Mouse (Mus musculus): Measurements from ENCODE around the gene Rpl13.
"Not testable (repeated sequence)": the region's sequence is repeated elsewhere in the genome, so short reads cannot be mapped to it uniquely, and the experiment has no call there.

Gene Rpl13

DNA sequence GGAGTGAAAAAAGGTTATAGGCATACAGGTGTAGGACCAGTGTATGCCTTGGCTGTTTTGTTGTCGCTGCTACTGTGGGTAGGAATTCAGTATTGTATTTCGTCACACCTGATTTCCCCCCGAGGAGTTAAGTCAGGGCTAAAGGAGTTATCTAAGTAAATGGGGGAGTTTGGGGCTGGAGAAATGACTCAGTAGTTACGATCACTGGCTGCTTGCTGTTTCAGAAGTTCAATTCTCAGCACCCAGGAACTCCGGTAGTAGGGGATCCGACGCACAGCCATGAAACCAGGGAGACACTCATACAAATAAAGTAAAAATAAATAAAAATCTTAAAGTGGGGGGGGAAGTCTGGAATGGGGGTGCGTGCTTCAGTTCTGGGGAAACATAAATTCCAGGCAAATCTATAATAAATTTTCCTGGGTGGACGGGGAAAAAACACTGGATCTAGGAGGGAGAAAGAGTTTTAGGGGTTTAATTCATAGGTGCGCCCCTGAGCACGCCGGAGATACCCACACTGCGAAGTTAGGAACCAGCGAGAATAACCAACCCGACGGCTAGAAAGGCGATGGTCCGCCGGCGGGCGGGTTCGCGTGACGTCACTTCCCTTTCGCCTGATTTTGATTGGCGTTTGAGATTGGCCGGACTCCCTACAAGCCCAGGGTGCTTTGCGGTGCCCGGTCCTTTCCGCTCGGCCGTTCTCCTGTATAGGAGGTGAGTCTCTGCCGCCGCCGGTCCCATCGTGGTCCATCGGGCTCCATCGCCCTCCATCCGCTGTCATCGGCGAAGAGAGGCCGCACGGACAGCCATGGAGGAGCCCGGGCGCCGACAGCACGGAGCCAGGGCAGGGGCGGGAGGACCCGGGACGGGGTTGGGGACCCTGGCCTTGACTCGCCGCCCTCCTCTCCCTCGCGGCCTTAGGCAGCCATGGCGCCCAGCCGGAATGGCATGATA, at the start of gene Rpl13:
Gene Rpl13, plus strand, starts transcription at position 616 of the 951 bp plus-strand sequence.
- peak; percentile 96 to 97 for DNase-seq (ENCODE audit: low spot score in 2 of 2)

DNA sequence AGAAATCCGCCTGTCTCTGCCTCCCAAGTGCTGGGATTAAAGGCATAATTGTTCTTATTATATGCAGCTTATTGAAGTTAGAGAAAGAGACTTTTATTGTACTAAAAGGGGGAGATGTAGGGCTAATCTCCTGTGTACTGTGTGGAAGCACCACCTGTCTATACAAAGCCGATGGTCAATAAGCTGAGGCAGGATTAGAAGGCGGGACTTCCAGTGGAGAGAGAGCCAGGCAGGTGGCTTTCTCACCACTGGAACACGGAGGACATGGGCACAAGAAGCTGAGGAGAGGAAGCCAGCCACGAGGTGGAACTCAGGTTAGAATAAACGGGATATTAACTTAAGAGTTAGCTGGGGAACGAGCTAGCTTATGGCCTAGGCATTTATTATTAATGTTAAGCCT, 39.4 kb upstream of the Rpl13 start, which contains the start of gene Spg7:
Gene Spg7, plus strand, starts transcription at position 222 of the 400 bp plus-strand sequence.
- no peak for DNase-seq (ENCODE audit: low spot score in 2 of 2)

DNA sequence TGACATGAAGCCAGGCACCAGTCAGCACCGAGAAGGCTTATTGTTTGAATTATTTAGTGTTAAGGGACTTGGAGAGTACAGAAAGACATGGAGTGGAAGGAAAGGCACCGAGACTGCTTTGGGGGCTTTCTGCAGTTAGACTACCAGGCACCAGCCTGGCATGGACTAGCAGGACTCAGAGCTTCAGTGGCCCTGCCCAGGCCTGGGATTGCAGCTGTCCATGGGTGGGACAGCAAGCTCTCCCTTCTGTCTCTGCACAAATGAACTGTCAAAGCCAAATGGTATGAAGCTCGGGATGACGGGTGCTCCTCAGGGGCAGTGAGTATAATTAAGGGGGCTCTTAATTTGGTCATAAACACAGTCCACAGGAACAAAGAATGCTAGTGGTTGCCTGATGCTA, 38.1 kb upstream of the Rpl13 start:
- DNase-seq (ENCODE audit: low spot score in 2 of 2): no peak

GRCm38 (mm10) chr8:123064809-123065213, 37.3 kb upstream of the Rpl13 start:
- DNase-seq (ENCODE audit: low spot score in 2 of 2): peak; percentile 57 to 66

DNA sequence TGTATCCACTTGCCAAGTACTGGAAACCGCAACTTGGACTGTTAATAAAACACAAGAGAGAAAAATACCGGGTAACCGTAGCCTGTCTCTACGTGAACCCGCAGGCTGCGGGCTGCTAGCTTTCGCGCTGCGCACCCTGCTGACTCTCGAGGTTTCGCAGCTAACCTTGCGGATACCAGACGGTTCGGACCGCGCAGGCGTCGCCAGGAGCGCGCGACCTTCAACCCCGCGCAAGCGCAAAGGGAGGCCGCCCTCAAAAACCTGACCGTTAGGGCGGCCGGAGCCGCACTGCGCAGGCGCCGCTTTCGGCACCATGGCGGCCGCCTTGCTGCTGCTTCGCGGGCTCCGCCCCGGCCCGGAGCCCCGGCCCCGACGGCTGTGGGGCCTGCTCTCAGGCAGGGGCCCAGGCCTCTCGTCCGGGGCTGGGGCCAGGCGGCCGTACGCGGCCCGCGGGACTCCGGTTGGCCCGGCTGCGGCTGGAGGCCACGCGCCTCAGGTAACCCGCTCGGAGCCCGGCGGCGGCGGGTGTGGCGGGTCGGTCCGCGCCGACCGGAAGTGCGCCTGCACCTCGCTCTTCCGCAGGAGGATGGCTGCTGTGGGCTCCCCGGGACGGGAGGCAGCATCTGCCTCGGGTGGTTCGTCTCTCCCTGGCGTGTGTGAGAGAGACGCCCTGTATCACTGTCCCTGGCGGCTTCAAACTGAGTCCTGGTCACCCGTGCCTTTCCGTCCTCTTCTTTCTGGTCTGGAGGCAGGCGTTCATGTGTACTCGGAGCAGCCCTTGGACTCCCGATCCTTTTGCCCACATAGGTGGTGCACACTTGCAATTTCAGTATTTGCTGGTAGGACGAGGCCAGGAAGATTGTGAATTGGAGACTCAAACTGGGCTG, 36.7 kb upstream of the Rpl13 start:
- DNase-seq (ENCODE audit: low spot score in 2 of 2): peak; percentile 96 to 97

- peak in 1 of 2 experiments; percentile 35 for DNase-seq (ENCODE audit: low spot score in 2 of 2)
Measured at GRCm38 (mm10) chr8:123066101-123066683, 36.0 kb upstream of the Rpl13 start.

DNA sequence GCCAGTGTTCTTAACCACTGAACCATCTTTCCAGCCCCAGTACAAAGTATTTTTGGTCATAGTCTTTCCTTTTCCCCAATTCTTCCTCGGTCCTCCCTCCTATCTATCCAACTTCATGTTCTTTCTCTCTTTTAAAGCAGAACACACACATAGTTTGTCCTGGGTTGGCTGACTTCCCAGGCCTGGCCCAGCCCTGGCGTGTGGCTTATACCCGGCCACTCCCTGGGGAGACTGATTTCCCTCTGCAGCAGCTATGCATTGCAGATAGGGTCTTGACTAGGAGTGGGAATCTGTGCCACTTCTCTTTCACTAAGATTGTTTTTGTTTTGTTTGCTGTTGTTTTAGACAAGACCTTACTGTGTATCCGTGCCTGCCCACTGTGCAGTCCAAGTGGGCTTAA, 31.0 kb upstream of the Rpl13 start:
- no peak for DNase-seq (ENCODE audit: low spot score in 2 of 2)

DNA sequence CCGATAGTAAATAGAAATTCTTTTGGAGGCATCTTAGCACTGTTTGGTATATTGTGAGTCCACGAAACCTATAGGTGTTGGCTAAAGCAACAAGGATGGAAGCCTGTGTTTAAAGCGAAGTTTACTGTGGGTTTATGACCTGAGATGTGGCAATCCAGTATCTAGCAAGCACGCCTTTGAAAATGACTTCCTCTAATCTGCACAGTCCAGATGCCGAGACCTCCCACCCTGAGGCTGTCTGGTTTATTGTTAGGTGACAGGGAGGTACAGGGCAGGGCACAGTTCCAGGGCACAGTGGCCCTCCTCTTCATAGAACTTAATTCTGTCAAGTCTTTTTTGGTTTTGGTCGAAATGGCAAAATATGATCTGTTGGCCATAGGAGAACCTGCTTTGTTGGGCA, 24.9 kb upstream of the Rpl13 start:
- no peak for DNase-seq (ENCODE audit: low spot score in 2 of 2)

- no peak for DNase-seq (ENCODE audit: low spot score in 2 of 2)
Measured at GRCm38 (mm10) chr8:123082993-123083392, 19.2 kb upstream of the Rpl13 start.

DNA sequence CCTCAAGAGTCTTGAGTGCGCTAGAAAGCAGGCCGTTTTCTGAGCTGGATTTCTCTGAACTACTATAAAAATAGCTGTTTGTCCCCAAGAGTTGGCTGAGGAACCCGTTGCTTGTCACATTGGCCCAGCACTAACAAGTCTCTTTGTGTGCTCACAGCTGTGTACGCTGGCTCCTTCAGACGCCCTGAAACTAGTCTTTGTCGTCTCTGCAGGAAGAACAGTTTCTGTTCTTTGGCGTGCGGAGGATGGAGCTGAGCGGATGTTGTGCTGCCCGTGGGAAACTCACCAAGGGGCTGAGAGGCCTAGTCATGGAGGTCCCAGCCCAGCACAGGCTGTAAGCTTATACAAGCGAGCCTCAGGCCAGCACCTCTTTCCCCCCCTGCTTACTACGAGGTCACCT, 18.5 kb upstream of the Rpl13 start:
- DNase-seq (ENCODE audit: low spot score in 2 of 2): no peak

GRCm38 (mm10) chr8:123087289-123087688, 14.9 kb upstream of the Rpl13 start:
- DNase-seq (ENCODE audit: low spot score in 2 of 2): no peak

- DNase-seq (ENCODE audit: low spot score in 2 of 2): no peak
Measured at GRCm38 (mm10) chr8:123097216-123097615, 4.9 kb upstream of the Rpl13 start.

GRCm38 (mm10) chr8:123097786-123098584, 4.2 kb upstream of the Rpl13 start:
- DNase-seq (ENCODE audit: low spot score in 2 of 2): peak; percentile 43 to 56

GRCm38 (mm10) chr8:123100288-123100687, 1.9 kb upstream of the Rpl13 start:
- DNase-seq (ENCODE audit: low spot score in 2 of 2): no peak

DNA sequence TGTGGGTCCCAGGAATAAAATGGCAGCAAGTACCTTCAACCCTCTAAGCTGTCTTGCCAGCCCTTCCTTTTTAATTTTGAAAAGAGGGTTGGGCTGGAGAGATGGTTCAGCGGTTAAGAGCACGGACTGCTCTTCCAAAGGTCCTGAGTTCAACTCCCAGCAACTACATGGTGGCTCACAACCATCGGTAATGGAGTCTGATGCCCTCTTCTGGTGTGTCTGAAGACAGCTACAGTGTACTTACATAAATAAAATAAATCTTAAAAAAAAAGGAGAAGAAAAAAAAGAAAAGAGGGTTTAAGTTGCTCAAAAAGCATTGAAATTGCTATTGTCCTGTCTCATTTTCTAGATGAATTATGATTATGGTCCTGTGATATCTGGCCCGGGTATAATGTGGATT, 906 bp upstream of the Rpl13 start:
- DNase-seq (ENCODE audit: low spot score in 2 of 2): no peak

- DNase-seq (ENCODE audit: low spot score in 2 of 2): not testable (repeated sequence)
Measured at GRCm38 (mm10) chr8:123102855-123103254, 705 bp downstream of the Rpl13 start.

DNA sequence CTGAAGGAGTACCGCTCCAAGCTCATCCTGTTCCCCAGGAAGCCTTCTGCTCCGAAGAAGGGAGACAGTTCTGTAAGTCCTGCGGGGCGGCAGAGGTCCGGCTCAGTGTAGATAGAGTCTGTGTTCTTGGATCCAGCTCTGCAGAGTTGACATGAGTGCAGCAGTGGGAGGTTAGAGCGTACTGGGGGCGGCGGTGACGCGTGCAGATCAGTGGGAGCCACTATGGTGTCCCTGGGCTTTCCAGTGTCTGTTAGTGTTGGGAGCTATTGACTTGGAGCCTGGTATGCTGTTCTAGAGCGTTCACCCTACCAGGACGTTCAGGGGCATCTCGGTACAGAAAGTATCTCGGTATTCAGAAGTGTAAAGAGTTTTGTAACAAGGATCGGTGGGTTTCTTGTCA, 1.1 kb downstream of the Rpl13 start:
- DNase-seq (ENCODE audit: low spot score in 2 of 2): no peak

DNA sequence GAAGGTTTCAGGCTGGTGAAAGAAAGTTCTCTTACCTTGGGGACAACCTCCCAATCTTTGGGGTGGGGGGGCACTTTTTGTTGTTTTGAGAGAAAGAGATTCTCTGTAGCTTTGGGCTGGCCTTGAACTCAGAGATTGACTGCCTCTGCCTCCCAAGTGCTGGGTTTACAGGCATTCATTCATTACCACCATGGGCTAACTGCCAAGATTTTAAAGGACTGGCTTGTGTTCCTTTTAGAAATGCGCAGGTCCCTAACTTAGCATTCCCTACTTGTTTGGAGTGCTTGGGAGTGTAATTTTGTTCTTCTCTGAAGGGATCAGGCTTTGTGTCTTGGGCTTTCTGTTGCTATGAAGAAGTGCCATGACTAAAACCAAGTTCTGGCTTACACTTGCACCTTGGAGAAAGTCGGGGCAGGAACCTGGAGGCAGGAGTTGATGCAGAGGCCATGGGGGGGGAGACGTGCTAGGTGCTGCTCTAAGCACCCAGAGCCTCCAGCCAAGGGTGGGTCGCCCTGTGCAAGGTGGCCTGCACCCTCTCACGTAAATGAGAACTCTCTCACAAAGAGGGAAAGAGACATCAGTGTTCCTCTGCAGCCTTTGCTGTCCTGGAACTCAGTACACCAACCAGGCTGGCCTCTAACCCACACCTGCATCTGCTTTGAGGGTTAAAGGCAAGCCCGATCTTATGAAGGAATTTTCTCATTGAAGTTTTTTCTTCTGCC, 2.1 kb downstream of the Rpl13 start:
- no peak for DNase-seq (ENCODE audit: low spot score in 2 of 2)

DNA sequence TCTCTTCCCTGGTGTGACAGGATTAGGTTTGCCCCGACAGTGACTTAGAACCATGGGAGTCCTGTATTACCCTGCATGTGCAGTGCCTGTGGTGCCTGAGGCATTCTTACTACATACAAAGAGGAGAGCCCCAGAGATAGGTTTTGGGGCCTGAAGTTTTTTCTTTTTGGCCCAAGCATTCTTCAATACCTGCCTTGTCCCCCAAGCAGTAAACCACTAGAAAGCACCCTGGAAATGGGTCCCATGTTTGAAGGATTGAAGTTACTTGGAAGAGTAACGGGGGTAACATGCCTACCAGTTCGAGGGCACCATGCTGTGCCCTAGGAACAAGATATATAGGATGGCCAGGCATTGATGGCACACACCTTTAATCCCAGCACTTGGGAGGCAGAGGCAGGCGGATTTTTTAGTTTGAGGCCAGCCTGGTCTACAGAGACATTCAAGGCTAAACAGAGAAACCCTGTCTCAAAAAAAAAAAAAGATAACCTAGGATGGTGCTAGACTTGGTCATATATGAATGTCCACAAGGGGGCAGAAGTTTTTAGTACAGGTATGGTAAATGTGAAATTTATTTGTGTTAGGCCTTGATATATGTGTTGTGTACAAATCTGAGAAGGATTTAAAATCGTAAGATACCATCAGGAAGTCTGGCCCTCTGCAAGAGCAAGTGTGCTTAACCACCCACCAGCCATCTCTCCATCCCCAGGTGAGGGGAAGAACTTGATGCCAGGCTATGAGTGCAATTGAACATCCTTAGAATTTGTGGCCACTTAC, 3.6 kb downstream of the Rpl13 start:
- peak in 1 of 2 experiments; percentile 43 for DNase-seq (ENCODE audit: low spot score in 2 of 2)

DNA sequence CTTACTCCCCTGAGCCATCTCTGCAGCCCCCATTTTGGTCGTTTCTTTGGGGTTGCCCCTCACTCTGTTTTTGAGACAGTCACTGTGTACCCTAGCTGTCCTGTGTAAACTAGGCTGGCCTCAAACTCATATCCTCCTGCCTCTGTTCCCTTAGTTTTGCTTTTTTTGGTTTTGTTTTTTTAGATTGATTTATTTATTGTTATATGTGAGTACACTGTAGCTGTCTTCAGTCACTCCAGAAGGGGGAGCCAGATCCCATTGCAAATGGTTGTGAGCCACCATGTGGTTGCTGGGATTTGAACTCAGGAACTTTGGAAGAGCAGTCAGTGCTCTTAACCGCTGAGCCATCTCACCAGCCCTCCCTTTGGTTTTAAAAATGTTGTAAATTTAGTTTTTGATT, 4.4 kb downstream of the Rpl13 start:
- DNase-seq (ENCODE audit: low spot score in 2 of 2): no peak

Measured in spleen, postnatal 36 days (tissue).